Mouse (Mus musculus): ENCODE data around the gene Il2rb. TPM values are rescaled to one million over a fixed set of nuclear protein-coding genes. Genes with fewer than 3 reads are reported as not detected.

Gene Il2rb
- polyA plus RNA-seq, 1 experiment from 2014 or later = 1.1 TPM

DNA sequence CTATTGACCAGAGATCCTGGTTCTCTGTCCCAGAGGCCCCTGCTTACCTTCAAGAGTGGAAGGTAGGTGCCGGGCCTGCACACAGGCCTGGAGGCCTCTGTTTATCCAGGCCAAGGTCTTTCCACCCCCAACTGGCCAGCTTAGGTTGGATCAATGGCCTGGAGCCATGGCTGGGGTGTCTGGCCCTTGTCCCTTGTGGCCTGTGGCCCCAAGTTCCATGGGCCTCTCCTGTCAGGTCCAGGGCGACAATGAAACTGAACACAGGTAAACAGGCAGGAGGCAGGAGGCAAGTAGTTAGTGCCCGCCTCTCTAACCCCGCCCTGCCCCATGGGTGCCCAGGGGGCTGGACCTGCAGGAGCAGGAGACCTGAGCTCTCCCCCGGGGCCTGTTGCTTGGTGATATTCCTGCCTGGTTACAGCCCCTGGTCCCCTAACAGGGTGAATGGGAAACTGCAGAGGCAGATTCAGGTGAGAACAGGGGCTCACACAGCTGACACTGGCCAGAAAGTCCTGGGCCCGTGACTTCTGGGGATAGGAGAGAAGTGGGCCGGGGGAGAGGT lies 26.6 kb downstream of the Il2rb start, which contains the start of gene Tmprss6:
Tmprss6 (minus strand) TSS at position 256 of the 559 bp plus-strand sequence.
- WGBS (ENCODE audit: insufficient replicate concordance) = 54% methylated on average over 7 of the region's 7 CpGs
- no peaks in the 10 kb centered on the region for H3K27me3 ChIP-seq (ENCODE audit: control insufficient read depth, insufficient read depth, low read depth, low read length)
- peak; percentile 81 for ATAC-seq (ENCODE audit: low read depth)
- no peaks in the 10 kb centered on the region for H3K9me3 ChIP-seq (replicated peaks; ENCODE audit: control insufficient read depth, low read length)
- H3K27ac ChIP-seq (ENCODE audit: low read length) = peak within 1 kb of the TSS; percentile 79
- H3K36me3 ChIP-seq (ENCODE audit: control insufficient read depth, insufficient read depth) = no peaks in the 10 kb centered on the region
- peaks cover 3% of the 10 kb centered on the region for H3K4me1 ChIP-seq (ENCODE audit: control insufficient read depth, low read depth, low read length)
- peak within 1 kb of the TSS; percentile 50 for H3K9ac ChIP-seq (ENCODE audit: low read depth, low read length)
- H3K4me3 ChIP-seq (ENCODE audit: low read depth, low read length) = peak within 1 kb of the TSS; percentile 49
- peak within 1 kb of the TSS; percentile 48 for H3K4me2 ChIP-seq (ENCODE audit: low read depth, low read length)

DNA sequence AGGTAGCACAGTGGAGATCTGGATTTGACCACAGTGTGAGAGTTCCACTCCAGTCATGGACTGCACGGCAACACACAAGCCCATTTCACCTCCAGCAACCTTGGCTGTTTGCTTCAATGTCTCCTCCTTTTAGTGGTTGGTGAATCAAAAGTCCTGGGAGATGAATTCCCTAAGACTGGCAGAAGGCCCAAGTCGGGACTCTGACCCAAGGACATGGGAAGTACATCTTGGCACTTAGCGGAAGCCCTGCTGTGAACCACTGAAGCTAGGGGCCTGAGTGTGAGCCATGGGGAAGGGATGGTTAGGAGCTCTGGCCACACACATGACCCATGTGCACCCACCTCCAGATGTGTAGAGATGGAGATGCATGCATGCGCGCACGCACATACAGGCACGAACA lies 27.5 kb downstream of the Il2rb start:
- no peak for ATAC-seq (ENCODE audit: low read depth)
- H3K4me1 ChIP-seq (ENCODE audit: control insufficient read depth, low read depth, low read length) = peaks cover 3% of the 10 kb centered on the region
- no peaks in the 10 kb centered on the region for H3K27me3 ChIP-seq (ENCODE audit: control insufficient read depth, insufficient read depth, low read depth, low read length)
- WGBS (ENCODE audit: insufficient replicate concordance) = 77% methylated on average over 7 of the region's 7 CpGs
- peak overlapping the region; percentile 50 for H3K9ac ChIP-seq (ENCODE audit: low read depth, low read length)
- no peaks in the 10 kb centered on the region for H3K36me3 ChIP-seq (ENCODE audit: control insufficient read depth, insufficient read depth)
- peak overlapping the region; percentile 48 for H3K4me2 ChIP-seq (ENCODE audit: low read depth, low read length)
- H3K4me3 ChIP-seq (ENCODE audit: low read depth, low read length) = peak overlapping the region; percentile 49
- H3K9me3 ChIP-seq (replicated peaks; ENCODE audit: control insufficient read depth, low read length) = no peaks in the 10 kb centered on the region
- H3K27ac ChIP-seq (ENCODE audit: low read length) = no peak overlapping the region; the same call in 1 of the 2 replicates

DNA sequence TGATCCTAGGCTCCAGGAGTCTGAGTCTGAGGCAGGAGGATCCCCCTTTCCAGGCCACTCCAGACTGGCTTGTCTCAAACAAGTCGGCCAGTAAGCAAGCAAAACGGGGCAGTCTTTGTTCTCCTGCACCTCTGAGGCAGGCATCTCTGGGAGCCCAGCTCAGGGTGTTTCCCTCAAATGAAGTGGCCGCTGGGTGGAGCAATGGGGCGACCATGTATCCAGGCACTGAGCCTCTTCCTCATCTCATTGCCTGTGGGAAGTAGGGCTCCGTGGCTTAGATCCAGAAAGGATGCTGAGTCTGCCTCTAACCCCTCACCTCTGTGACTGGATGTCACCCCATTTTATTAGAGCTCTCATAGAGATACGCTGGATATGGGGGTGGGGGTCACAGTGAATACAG lies 28.3 kb downstream of the Il2rb start:
- H3K4me2 ChIP-seq (ENCODE audit: low read depth, low read length) = peak overlapping the region; percentile 48
- H3K27ac ChIP-seq (ENCODE audit: low read length) = no peak overlapping the region
- 22% methylated on average over 6 of the region's 6 CpGs for WGBS (ENCODE audit: insufficient replicate concordance)
- ATAC-seq (ENCODE audit: low read depth) = no peak
- H3K36me3 ChIP-seq (ENCODE audit: control insufficient read depth, insufficient read depth) = no peaks in the 10 kb centered on the region
- H3K4me1 ChIP-seq (ENCODE audit: control insufficient read depth, low read depth, low read length) = peaks cover under 1% of the 10 kb centered on the region
- H3K4me3 ChIP-seq (ENCODE audit: low read depth, low read length) = 0 out of 2 replicates have a peak overlapping the region, but pooled peaks have one; percentile 8
- H3K27me3 ChIP-seq (ENCODE audit: control insufficient read depth, insufficient read depth, low read depth, low read length) = no peaks in the 10 kb centered on the region
- H3K9me3 ChIP-seq (replicated peaks; ENCODE audit: control insufficient read depth, low read length) = no peaks in the 10 kb centered on the region
- no peak overlapping the region for H3K9ac ChIP-seq (ENCODE audit: low read depth, low read length)

DNA sequence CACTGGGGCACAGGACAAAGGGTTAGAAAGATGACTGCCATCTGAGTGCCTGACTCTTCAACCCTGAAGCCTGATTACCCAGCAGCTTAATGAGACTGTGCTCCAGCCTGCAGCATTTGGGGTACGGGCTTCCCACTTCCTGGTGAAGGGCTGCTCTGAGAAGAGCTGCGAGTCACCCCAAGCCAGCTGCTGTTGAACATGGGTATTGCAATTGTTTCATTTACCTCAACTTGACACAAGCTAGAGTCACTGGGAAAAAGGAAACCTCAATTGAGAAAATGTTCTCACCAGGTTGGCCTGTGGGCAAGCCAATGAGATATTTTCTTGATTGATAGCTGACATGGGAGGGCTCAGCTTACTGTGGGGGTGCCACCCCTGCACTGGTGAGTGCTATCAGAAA lies 32.1 kb downstream of the Il2rb start:
- Histone ChIP-seq H3K4me1 (ENCODE audit: control insufficient read depth, low read depth, low read length) (no peaks in the 10 kb centered on the region; the same call in 1 of the 2 replicates), H3K9ac (ENCODE audit: low read depth, low read length) (no peak overlapping the region), H3K9me3 (replicated peaks; ENCODE audit: control insufficient read depth, low read length) (no peaks in the 10 kb centered on the region), H3K36me3 (ENCODE audit: control insufficient read depth, insufficient read depth) (no peaks in the 10 kb centered on the region), H3K27me3 (ENCODE audit: control insufficient read depth, insufficient read depth, low read depth, low read length) (no peaks in the 10 kb centered on the region), H3K4me2 (ENCODE audit: low read depth, low read length) (no peak overlapping the region), H3K27ac (ENCODE audit: low read length) (no peak overlapping the region), H3K4me3 (ENCODE audit: low read depth, low read length) (no peak overlapping the region)
- ATAC-seq (ENCODE audit: low read depth) = no peak
- 29% methylated on average over 2 of the region's 2 CpGs for WGBS (ENCODE audit: insufficient replicate concordance)

DNA sequence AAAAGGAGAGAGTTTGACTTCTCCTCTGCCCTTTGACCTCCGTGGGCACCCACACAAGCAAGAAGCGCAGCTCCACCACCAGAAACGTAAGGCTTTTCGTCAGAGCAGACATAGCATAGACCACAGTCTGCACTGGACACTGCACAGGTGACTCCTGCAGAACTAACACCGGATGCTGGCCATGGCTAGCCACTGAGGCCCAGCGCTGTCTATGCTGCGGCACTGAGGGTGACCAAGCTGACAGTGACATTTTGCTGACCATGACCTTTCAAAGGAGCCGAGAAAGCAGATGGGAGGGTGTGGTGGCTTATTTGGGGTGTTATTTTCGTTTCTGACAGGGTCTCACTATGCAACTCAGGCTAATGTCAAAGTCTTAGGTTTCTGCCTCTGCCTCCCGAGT lies 37.9 kb downstream of the Il2rb start:
- no peaks in the 10 kb centered on the region for H3K27me3 ChIP-seq (ENCODE audit: control insufficient read depth, insufficient read depth, low read depth, low read length)
- WGBS (ENCODE audit: insufficient replicate concordance) = 54% methylated on average over 10 of the region's 10 CpGs
- no peak overlapping the region for H3K9ac ChIP-seq (ENCODE audit: low read depth, low read length)
- H3K4me3 ChIP-seq (ENCODE audit: low read depth, low read length) = no peak overlapping the region
- ATAC-seq (ENCODE audit: low read depth) = no peak
- no peaks in the 10 kb centered on the region for H3K36me3 ChIP-seq (ENCODE audit: control insufficient read depth, insufficient read depth)
- no peak overlapping the region for H3K27ac ChIP-seq (ENCODE audit: low read length)
- H3K4me1 ChIP-seq (ENCODE audit: control insufficient read depth, low read depth, low read length) = peaks cover 3% of the 10 kb centered on the region; the same call in 1 of the 2 replicates
- no peak overlapping the region for H3K4me2 ChIP-seq (ENCODE audit: low read depth, low read length)
- H3K9me3 ChIP-seq (replicated peaks; ENCODE audit: control insufficient read depth, low read length) = no peaks in the 10 kb centered on the region

DNA sequence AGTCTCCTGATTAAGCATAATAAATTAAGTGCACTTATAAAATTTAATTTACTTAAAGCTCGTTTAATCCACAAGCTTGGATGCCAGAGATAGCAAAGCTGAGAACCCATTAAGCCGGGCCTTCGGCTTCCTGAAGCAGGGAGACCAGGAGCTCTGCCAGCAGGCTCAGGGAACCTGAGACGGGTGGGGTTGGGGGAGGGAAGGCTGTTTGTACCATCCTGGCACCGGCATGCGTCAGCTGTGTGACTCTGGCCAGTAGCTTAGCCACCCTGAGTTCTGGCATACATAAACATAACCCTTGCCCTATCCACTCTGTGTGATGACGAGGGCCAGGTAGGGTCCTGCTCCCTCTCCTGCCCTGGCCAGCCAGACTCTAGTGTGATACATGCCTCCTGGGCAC lies 39.0 kb downstream of the Il2rb start:
- H3K4me3 ChIP-seq (ENCODE audit: low read depth, low read length) = no peak overlapping the region
- ATAC-seq (ENCODE audit: low read depth) = 0 out of 2 replicates have a peak, but pooled peaks have one; percentile 36
- H3K4me2 ChIP-seq (ENCODE audit: low read depth, low read length) = no peak overlapping the region

DNA sequence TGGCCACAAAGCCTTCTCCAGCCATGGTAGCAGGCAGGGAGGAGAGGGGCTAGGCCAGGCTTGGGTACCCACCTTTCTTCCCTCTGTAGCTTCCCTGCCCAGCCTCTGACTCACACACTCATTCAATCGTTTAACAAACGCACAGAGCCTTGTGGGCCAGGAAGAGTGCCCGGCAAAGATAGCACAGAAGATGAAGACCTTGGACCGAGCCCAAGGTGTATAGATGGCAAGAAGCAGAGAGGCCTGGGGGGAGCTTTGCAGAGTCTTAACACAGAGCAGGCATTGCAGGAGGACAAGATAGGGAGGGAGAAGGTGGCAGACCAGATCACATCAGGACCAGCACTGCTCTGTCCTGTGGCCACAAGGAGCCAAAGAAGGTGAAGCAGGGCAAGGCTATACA lies 39.9 kb downstream of the Il2rb start:
- Histone ChIP-seq H3K4me1 (ENCODE audit: control insufficient read depth, low read depth, low read length) (peaks cover 7% of the 10 kb centered on the region), H3K9me3 (replicated peaks; ENCODE audit: control insufficient read depth, low read length) (no peaks in the 10 kb centered on the region), H3K27me3 (ENCODE audit: control insufficient read depth, insufficient read depth, low read depth, low read length) (no peaks in the 10 kb centered on the region), H3K36me3 (ENCODE audit: control insufficient read depth, insufficient read depth) (no peaks in the 10 kb centered on the region), H3K9ac (ENCODE audit: low read depth, low read length) (no peak overlapping the region), H3K4me2 (ENCODE audit: low read depth, low read length) (no peak overlapping the region), H3K4me3 (ENCODE audit: low read depth, low read length) (no peak overlapping the region), H3K27ac (ENCODE audit: low read length) (no peak overlapping the region)
- no peak for ATAC-seq (ENCODE audit: low read depth)
- 39% methylated on average over 4 of the region's 4 CpGs for WGBS (ENCODE audit: insufficient replicate concordance)

More for the DNA sequence above, 39.0 kb downstream of the Il2rb start:
- Histone ChIP-seq H3K27me3 (ENCODE audit: control insufficient read depth, insufficient read depth, low read depth, low read length) (no peaks in the 10 kb centered on the region), H3K9ac (ENCODE audit: low read depth, low read length) (no peak overlapping the region), H3K4me1 (ENCODE audit: control insufficient read depth, low read depth, low read length) (peaks cover 3% of the 10 kb centered on the region; the same call in 1 of the 2 replicates), H3K9me3 (replicated peaks; ENCODE audit: control insufficient read depth, low read length) (no peaks in the 10 kb centered on the region), H3K36me3 (ENCODE audit: control insufficient read depth, insufficient read depth) (no peaks in the 10 kb centered on the region), H3K27ac (ENCODE audit: low read length) (no peak overlapping the region)
- WGBS (ENCODE audit: insufficient replicate concordance) = 55% methylated on average over 7 of the region's 7 CpGs

DNA sequence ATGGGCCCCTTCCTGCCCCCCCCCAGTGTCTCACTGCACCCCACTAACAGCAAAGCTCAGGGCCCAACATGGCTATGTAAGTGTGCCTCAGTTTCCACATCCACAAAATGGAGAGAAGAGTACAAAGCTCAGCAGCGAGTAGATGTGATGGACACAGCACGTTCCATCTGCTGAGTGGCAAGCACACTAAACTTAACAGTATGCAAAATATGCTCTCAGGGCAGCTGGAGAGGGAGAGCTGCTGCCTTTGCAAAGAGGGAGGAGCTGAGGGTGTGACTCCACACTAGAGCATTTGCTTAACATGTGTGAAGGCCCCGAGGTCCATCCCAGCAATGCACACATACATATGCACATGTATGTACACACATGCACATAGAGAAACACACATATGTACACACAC lies 42.1 kb downstream of the Il2rb start:
- no peak overlapping the region for H3K4me2 ChIP-seq (ENCODE audit: low read depth, low read length)
- WGBS (ENCODE audit: insufficient replicate concordance) = 64% methylated on average over 3 of the region's 3 CpGs

DNA sequence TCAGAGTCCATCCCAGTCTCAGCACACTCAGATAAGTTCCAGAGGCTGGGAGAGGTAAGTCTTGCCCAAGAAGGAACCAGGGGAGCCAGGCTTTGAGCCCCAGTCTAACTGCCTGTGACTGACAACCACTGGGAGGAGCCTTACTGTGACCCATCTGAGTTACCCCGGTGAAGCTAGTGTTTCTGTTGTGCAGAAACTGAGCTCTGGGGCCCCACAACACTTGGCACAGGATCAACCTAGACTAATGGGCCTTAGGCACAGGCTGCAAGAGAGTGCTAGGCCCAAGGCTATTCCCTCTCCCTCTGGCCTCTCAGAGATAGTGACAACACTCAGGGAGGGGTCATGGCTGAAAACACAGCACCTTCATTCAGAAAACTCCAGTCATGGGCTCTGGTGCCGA lies 43.9 kb downstream of the Il2rb start:
- Histone ChIP-seq H3K36me3 (ENCODE audit: control insufficient read depth, insufficient read depth) (no peaks in the 10 kb centered on the region), H3K27ac (ENCODE audit: low read length) (no peak overlapping the region), H3K4me2 (ENCODE audit: low read depth, low read length) (no peak overlapping the region), H3K4me3 (ENCODE audit: low read depth, low read length) (no peak overlapping the region), H3K4me1 (ENCODE audit: control insufficient read depth, low read depth, low read length) (peaks cover 28% of the 10 kb centered on the region), H3K27me3 (ENCODE audit: control insufficient read depth, insufficient read depth, low read depth, low read length) (no peaks in the 10 kb centered on the region), H3K9me3 (replicated peaks; ENCODE audit: control insufficient read depth, low read length) (no peaks in the 10 kb centered on the region), H3K9ac (ENCODE audit: low read depth, low read length) (no peak overlapping the region)
- 54% methylated on average over 2 of the region's 2 CpGs for WGBS (ENCODE audit: insufficient replicate concordance)
- ATAC-seq (ENCODE audit: low read depth) = no peak

More for the DNA sequence above, 42.1 kb downstream of the Il2rb start:
- ATAC-seq (ENCODE audit: low read depth) = no peak
- H3K9me3 ChIP-seq (replicated peaks; ENCODE audit: control insufficient read depth, low read length) = no peaks in the 10 kb centered on the region
- H3K4me3 ChIP-seq (ENCODE audit: low read depth, low read length) = no peak overlapping the region
- H3K9ac ChIP-seq (ENCODE audit: low read depth, low read length) = no peak overlapping the region
- no peak overlapping the region for H3K27ac ChIP-seq (ENCODE audit: low read length)
- H3K36me3 ChIP-seq (ENCODE audit: control insufficient read depth, insufficient read depth) = no peaks in the 10 kb centered on the region
- H3K4me1 ChIP-seq (ENCODE audit: control insufficient read depth, low read depth, low read length) = peaks cover 27% of the 10 kb centered on the region
- H3K27me3 ChIP-seq (ENCODE audit: control insufficient read depth, insufficient read depth, low read depth, low read length) = no peaks in the 10 kb centered on the region

All from liver, embryonic 16.5 days (tissue).